Mouse (Mus musculus) CH12.LX (cell line): ENCODE results near the gene Zfp383.

Source experiments
- CTCF ChIP-seq, 2 experiments: IDR thresholded peaks in 1 of 2; conservative IDR thresholded peaks in 1 of 2; 2 replicates each; pipeline ENCODE4 v1.5.1; 2011 to 2012; ENCODE audit warnings: low read depth in 2 of 2, low read length in 2 of 2, improper control_type of control experiment in 1 of 2, inconsistent platforms in 1 of 2, mild to moderate bottlenecking in 1 of 2, moderate library complexity in 1 of 2
- HCFC1 ChIP-seq: IDR thresholded peaks from 2 replicates; pipeline ENCODE4 v1.6.1; 2012; ENCODE audit warnings: low read depth, mild to moderate bottlenecking, inconsistent platforms, low read length, improper control_type of control experiment
- UBTF ChIP-seq: IDR thresholded peaks from 2 replicates; pipeline ENCODE4 v1.6.1; 2012; ENCODE audit warnings: low read depth, mild to moderate bottlenecking, inconsistent platforms, low read length, improper control_type of control experiment, moderate library complexity

GRCm38 (mm10) chr7:29859532-29860517, 48.2 kb upstream of the Zfp383 start, which contains the start of gene Zfp420:
- TF ChIP-seq CTCF (conservative IDR thresholded peaks at IDR 0.05 in 1 of 2, IDR thresholded peaks at IDR 0.05 in 1 of 2; ENCODE audit: low read depth in 2 of 2, low read length in 2 of 2) = peak in 1 of 2 experiments; percentile 41; a peak in 2 of 4 replicates
- no peak for TF ChIP-seq UBTF
- peak; percentile 99 for TF ChIP-seq HCFC1
